Mouse (Mus musculus) forebrain, embryonic 10.5 days (tissue): Measurements from ENCODE around the gene Hdlbp. TPM values are rescaled to one million over a fixed set of nuclear protein-coding genes. Genes with fewer than 3 reads are reported as not detected.
"Not testable (repeated sequence)": the region's sequence is repeated elsewhere in the genome, so short reads cannot be mapped to it uniquely, and the experiment has no call there.

ENCODE experiments used
- DNase-seq: peaks from one replicate; pipeline ENCODE4 v3.0.0-alpha.2; 2017; ENCODE audit warnings: low spot score; ENCODE audit errors: extremely low spot score
- H3K27ac ChIP-seq: fragments of 300-500 bp; sonication (generic); 2 replicates; pipeline ENCODE4 v1.5.1; 2016; ENCODE audit warnings: mild to moderate bottlenecking
- H3K27me3 ChIP-seq: fragments of 300-500 bp; sonication (generic); 2 replicates; pipeline ENCODE4 v1.6.1; 2016; ENCODE audit warnings: mild to moderate bottlenecking; ENCODE audit not compliant: poor library complexity, severe bottlenecking
- H3K36me3 ChIP-seq: fragments of 300-500 bp; sonication (generic); replicated peaks from 2 replicates; pipeline ENCODE4 v1.6.1; 2016; ENCODE audit warnings: mild to moderate bottlenecking, moderate library complexity
- H3K4me1 ChIP-seq: fragments of 300-500 bp; sonication (generic); 2 replicates; pipeline ENCODE4 v1.6.1; 2016
- H3K4me3 ChIP-seq: fragments of 300-500 bp; sonication (generic); 2 replicates; pipeline ENCODE4 v1.5.1; 2016; ENCODE audit warnings: mild to moderate bottlenecking, moderate library complexity
- H3K9me3 ChIP-seq: fragments of 300-500 bp; sonication (generic); 2 replicates; pipeline ENCODE4 v1.6.1; 2016; ENCODE audit warnings: mild to moderate bottlenecking, moderate library complexity
- WGBS: fragments of 180-500 bp; shearing (Covaris S2); methylation state at CpG from one replicate; pipeline ENCODE4 v1.1.7; 2016; 5-methylcytosine and 5-hydroxymethylcytosine counted together
- polyA plus RNA-seq: library from polyadenylated mRNA; unstranded; fragments of >200 nt; fragmentation: Nextera tagmentation; extraction: Ambion mirVana; gene quantifications from 2 replicates; pipeline ENCODE4 v1.2.1, GENCODE M21; 2016

Gene Hdlbp
- polyA plus RNA-seq, 1 experiment from 2014 or later, result 119 TPM

GRCm38 (mm10) chr1:93477758-93478585 lies 643 bp downstream of the Hdlbp start:
- Histone ChIP-seq H3K4me3 (peak overlapping the region; percentile 86), H3K4me1 (peaks cover 32% of the 10 kb centered on the region), H3K27ac (peak overlapping the region; percentile 95), H3K27me3 (no peaks in the 10 kb centered on the region), H3K9me3 (no peaks in the 10 kb centered on the region), H3K36me3 (peaks cover 10% of the 10 kb centered on the region)
- under 1% methylated on average over 40 of the region's 41 CpGs for WGBS
- DNase-seq, result peak; percentile 99

DNA sequence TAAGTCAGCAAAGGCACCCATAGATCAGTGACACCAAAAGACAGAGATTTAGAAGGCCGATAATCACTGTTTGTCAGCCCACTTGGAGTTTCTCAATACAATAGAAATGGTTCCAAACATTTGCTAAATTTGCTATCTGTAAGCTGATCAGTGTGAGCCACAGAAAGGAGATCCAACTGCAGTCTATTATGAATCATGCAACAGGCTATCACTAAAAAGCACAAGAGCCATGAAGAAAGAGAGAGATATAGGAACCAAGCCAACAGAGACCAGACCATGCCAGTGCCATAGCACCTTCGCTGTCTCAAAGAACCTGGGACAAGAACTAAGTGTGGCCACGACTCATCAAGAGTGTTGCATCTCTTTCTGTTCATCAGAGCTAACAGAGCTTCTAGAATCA lies 2.9 kb downstream of the Hdlbp start:
- Histone ChIP-seq H3K4me3 (no peak overlapping the region), H3K36me3 (peaks cover 3% of the 10 kb centered on the region), H3K9me3 (no peaks in the 10 kb centered on the region), H3K4me1 (peaks cover 28% of the 10 kb centered on the region), H3K27me3 (no peaks in the 10 kb centered on the region), H3K27ac (no peak overlapping the region)
- no peak for DNase-seq
- 91% methylated on average over 3 of the region's 3 CpGs for WGBS

GRCm38 (mm10) chr1:93468626-93469025 lies 10.0 kb downstream of the Hdlbp start:
- Histone ChIP-seq H3K4me1 (no peaks in the 10 kb centered on the region), H3K4me3 (no peak overlapping the region), H3K36me3 (peaks cover 11% of the 10 kb centered on the region), H3K27ac (no peak overlapping the region), H3K27me3 (no peaks in the 10 kb centered on the region), H3K9me3 (no peaks in the 10 kb centered on the region)
- DNase-seq, result no peak
- 96% methylated on average over 4 of the region's 4 CpGs for WGBS

GRCm38 (mm10) chr1:93465746-93466145 lies 12.9 kb downstream of the Hdlbp start:
- Histone ChIP-seq H3K4me3 (no peak overlapping the region), H3K27ac (no peak overlapping the region), H3K27me3 (no peaks in the 10 kb centered on the region), H3K9me3 (no peaks in the 10 kb centered on the region), H3K36me3 (peaks cover 11% of the 10 kb centered on the region), H3K4me1 (no peaks in the 10 kb centered on the region)
- DNase-seq, result no peak

DNA sequence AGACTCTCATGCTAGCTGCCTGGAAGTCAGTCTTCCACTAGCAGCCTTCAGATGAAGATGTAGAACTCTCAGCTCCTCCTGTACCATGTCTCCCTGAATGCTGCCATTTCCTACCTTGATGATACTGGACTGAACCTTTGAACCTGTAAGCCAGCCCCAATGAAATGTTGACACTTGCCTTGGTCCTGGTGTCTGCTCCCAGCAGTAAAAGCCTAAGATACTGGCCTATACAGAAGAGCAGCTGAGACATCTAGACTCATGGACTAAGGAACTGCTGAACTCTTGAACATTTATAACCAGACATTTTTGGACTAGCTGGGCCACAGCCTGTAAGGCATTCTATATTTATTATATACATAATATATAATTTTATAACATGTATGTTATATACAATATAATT lies 13.5 kb downstream of the Hdlbp start:
- Histone ChIP-seq H3K4me3 (no peak overlapping the region), H3K9me3 (no peaks in the 10 kb centered on the region), H3K36me3 (peaks cover 11% of the 10 kb centered on the region), H3K4me1 (no peaks in the 10 kb centered on the region), H3K27me3 (no peaks in the 10 kb centered on the region), H3K27ac (no peak overlapping the region)
- DNase-seq, result no peak

- Histone ChIP-seq H3K27me3 (no peaks in the 10 kb centered on the region), H3K4me1 (no peaks in the 10 kb centered on the region), H3K4me3 (no peak overlapping the region), H3K27ac (no peak overlapping the region), H3K36me3 (peaks cover 5% of the 10 kb centered on the region; the same call in 1 of the 2 replicates), H3K9me3 (no peaks in the 10 kb centered on the region)
- 66% methylated on average over 3 of the region's 3 CpGs for WGBS
- no peak for DNase-seq
These were observed 19.5 kb downstream of the Hdlbp start for GRCm38 (mm10) chr1:93459101-93459500.

GRCm38 (mm10) chr1:93458357-93458756 lies 20.3 kb downstream of the Hdlbp start:
- no peaks in the 10 kb centered on the region for H3K36me3 ChIP-seq
- 78% methylated on average over 1 of the region's 1 CpGs for WGBS
- no peaks in the 10 kb centered on the region for H3K27me3 ChIP-seq
- no peak overlapping the region for H3K27ac ChIP-seq
- H3K4me3 ChIP-seq, result no peak overlapping the region
- no peaks in the 10 kb centered on the region for H3K4me1 ChIP-seq
- no peaks in the 10 kb centered on the region for H3K9me3 ChIP-seq
- no peak for DNase-seq

- Histone ChIP-seq H3K4me3 (no peak overlapping the region), H3K36me3 (no peaks in the 10 kb centered on the region), H3K27me3 (no peaks in the 10 kb centered on the region), H3K9me3 (no peaks in the 10 kb centered on the region), H3K27ac (no peak overlapping the region), H3K4me1 (no peaks in the 10 kb centered on the region)
- no peak for DNase-seq
These were observed 24.8 kb downstream of the Hdlbp start for GRCm38 (mm10) chr1:93453721-93454255.

DNA sequence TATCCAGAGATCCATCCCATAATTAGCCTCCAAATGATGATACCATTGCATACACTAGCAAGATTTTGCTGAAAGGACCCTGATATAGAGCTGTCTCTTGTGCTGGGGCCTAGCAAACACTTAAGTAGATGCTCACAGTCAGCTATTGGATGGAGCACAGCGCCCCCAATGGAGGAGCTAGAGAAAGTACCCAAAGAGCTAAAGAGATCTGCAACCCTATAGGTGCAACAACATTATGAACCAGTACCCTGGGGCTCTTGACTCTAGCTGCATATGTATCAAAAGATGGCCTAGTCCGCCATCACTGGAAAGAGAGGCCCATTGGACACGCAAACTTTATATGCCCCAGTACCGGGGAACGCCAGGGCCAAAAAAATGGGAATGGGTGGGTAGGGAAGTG lies 28.5 kb downstream of the Hdlbp start:
- not testable (repeated sequence) for H3K27ac ChIP-seq, H3K4me3 ChIP-seq, H3K9me3 ChIP-seq, DNase-seq, H3K27me3 ChIP-seq, H3K36me3 ChIP-seq
- 85% methylated on average over 5 of the region's 5 CpGs for WGBS
- H3K4me1 ChIP-seq, result peaks cover 11% of the 10 kb centered on the region

- WGBS, result 15% methylated on average over 3 of the region's 3 CpGs
- H3K27ac ChIP-seq, result peak overlapping the region; percentile 94
- no peak for DNase-seq
These were observed 32.8 kb downstream of the Hdlbp start for GRCm38 (mm10) chr1:93445822-93446162.

DNA sequence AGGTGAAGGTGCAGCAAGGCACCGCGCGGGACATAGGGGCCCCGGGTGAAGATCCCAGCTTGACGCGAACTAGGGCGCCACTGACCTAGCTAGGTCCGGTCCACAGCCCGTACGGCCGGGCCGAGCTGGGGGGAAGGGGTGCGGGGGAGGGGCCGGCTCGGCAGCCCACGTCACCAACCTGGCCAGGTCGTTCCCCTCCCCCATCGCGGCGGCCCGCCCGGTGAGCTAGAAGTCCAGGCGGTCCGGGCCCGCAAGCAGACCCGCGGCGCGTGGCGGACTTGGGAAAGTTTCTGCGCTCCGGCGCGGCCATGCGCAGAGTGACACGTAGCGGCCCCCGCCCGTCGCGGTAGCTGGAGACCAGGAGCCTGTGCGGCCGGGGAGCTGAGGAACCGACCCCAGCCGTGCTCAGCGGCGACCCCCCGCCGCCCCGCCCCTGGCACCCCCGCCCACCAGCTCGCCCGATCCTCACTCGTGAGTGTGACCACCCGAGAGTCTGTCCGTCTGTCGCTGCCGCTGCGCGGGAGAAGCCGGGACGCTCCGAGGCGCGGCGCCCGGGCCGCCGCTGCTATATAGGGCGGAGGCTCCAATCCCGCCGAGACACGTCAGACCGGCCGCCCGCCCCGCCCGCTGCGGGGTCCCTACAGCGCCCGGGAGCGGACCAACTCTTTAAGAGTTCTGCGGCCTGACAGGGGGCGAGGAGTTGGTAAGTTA lies 33.3 kb downstream of the Hdlbp start:
- no peaks in the 10 kb centered on the region for H3K9me3 ChIP-seq
- H3K4me3 ChIP-seq, result peak overlapping the region; percentile 95
- peaks cover 21% of the 10 kb centered on the region for H3K36me3 ChIP-seq
- peak overlapping the region; percentile 94 for H3K27ac ChIP-seq
- H3K4me1 ChIP-seq, result peaks cover 31% of the 10 kb centered on the region
- peak; percentile 76 for DNase-seq
- WGBS, result under 1% methylated on average over 78 of the region's 84 CpGs
- H3K27me3 ChIP-seq, result no peaks in the 10 kb centered on the region

More at GRCm38 (mm10) chr1:93445822-93446162, 32.8 kb downstream of the Hdlbp start:
- Histone ChIP-seq H3K36me3 (peaks cover 16% of the 10 kb centered on the region), H3K4me1 (peaks cover 31% of the 10 kb centered on the region), H3K9me3 (no peaks in the 10 kb centered on the region), H3K4me3 (peak overlapping the region; percentile 95), H3K27me3 (no peaks in the 10 kb centered on the region)

DNA sequence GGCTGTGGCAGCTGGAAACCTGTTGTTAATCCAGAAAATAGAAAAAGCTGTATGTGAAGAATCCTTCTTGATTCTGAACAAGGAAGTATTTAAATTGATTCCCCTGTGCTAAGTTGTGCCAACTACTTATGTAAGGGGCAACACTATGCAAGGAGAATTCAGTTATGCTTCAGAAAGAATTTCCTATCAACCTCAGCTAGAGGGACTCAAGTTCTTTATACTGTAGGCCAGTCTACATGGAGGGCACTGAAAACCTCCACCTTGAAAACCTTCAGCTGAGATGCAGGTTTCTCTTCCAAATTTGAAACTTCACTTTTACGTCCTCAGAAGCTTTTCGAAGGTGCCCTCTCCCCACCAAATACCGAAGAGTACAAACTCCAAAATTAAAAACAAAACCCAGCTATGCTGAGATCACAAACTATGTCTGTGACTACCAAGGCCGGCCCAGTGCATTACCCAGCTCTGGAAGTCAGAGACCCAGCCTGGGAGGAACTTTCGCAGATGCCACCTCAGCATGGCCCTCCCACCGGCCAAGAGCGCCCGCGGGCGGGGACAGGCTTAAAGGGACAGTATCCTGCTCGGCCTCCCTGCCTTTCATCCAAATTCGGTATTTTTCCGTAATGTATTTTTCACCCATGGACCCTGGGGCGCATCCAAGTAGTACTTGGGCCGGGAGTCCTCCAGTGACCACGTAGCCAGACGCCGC lies 34.1 kb downstream of the Hdlbp start:
- WGBS, result 7% methylated on average over 18 of the region's 18 CpGs
- peaks cover 28% of the 10 kb centered on the region for H3K36me3 ChIP-seq
- DNase-seq, result peak; percentile 60
- no peaks in the 10 kb centered on the region for H3K27me3 ChIP-seq
- peak overlapping the region; percentile 94 for H3K27ac ChIP-seq
- H3K9me3 ChIP-seq, result no peaks in the 10 kb centered on the region
- H3K4me1 ChIP-seq, result peaks cover 31% of the 10 kb centered on the region
- H3K4me3 ChIP-seq, result peak overlapping the region; percentile 95

GRCm38 (mm10) chr1:93439321-93439720 lies 39.3 kb downstream of the Hdlbp start:
- H3K36me3 ChIP-seq, result peaks cover 79% of the 10 kb centered on the region

More at GRCm38 (mm10) chr1:93439321-93439720, 39.3 kb downstream of the Hdlbp start:
- Histone ChIP-seq H3K9me3 (no peaks in the 10 kb centered on the region), H3K27me3 (no peaks in the 10 kb centered on the region), H3K27ac (no peak overlapping the region), H3K4me1 (peaks cover 13% of the 10 kb centered on the region), H3K4me3 (no peak overlapping the region)
- 96% methylated on average over 1 of the region's 1 CpGs for WGBS
- no peak for DNase-seq
